Mouse (Mus musculus) forebrain, embryonic 13.5 days (tissue): Measurements from ENCODE around the gene Ptpn6. TPM values are rescaled to one million over a fixed set of nuclear protein-coding genes. Genes with fewer than 3 reads are reported as not detected.
"Not testable (repeated sequence)": the region's sequence is repeated elsewhere in the genome, so short reads cannot be mapped to it uniquely, and the experiment has no call there.

Experiments used
- ATAC-seq: fragments of 200-750 bp; cut with Nextera tagmentation; 2 replicates; pipeline ENCODE4 v1.8.0; 2017
- H3K27ac ChIP-seq: fragments of 300-500 bp; sonication (generic); 2 replicates; pipeline ENCODE4 v1.5.1; 2015; ENCODE audit warnings: inconsistent platforms, mild to moderate bottlenecking, moderate library complexity
- H3K27me3 ChIP-seq: fragments of 300-500 bp; sonication (generic); 2 replicates; pipeline ENCODE4 v1.6.1; 2015; ENCODE audit warnings: mild to moderate bottlenecking, inconsistent platforms
- H3K36me3 ChIP-seq: fragments of 300-500 bp; sonication (generic); 2 replicates; pipeline ENCODE4 v1.6.1; 2015; ENCODE audit warnings: mild to moderate bottlenecking, inconsistent platforms; ENCODE audit not compliant: poor library complexity, severe bottlenecking
- H3K4me1 ChIP-seq: fragments of 300-500 bp; sonication (generic); 2 replicates; pipeline ENCODE4 v1.6.1; 2015; ENCODE audit warnings: inconsistent platforms
- H3K4me2 ChIP-seq: fragments of 300-500 bp; sonication (generic); 2 replicates; pipeline ENCODE4 v1.6.1; 2015; ENCODE audit warnings: inconsistent platforms, mild to moderate bottlenecking, moderate library complexity
- H3K4me3 ChIP-seq: fragments of 300-500 bp; sonication (generic); 2 replicates; pipeline ENCODE4 v1.5.1; 2015; ENCODE audit warnings: mild to moderate bottlenecking, inconsistent platforms
- H3K9ac ChIP-seq: fragments of 300-500 bp; sonication (generic); 2 replicates; pipeline ENCODE4 v1.6.1; 2015; ENCODE audit warnings: mild to moderate bottlenecking, inconsistent platforms
- H3K9me3 ChIP-seq: fragments of 300-500 bp; sonication (generic); replicated peaks from 2 replicates; pipeline ENCODE4 v1.6.1; 2016; ENCODE audit warnings: inconsistent platforms
- WGBS: fragments of 180-500 bp; shearing (Covaris S2); methylation state at CpG from one replicate; pipeline ENCODE4 v1.1.7; 2015; 5-methylcytosine and 5-hydroxymethylcytosine counted together
- polyA plus RNA-seq: library from polyadenylated mRNA; unstranded; fragments of >200 nt; fragmentation: Nextera tagmentation; extraction: Ambion mirVana; gene quantifications from 2 replicates; pipeline ENCODE4 v1.2.1, GENCODE M21; 2015

Gene Ptpn6
- polyA plus RNA-seq, 1 experiment from 2014 or later = 3.8 TPM

DNA sequence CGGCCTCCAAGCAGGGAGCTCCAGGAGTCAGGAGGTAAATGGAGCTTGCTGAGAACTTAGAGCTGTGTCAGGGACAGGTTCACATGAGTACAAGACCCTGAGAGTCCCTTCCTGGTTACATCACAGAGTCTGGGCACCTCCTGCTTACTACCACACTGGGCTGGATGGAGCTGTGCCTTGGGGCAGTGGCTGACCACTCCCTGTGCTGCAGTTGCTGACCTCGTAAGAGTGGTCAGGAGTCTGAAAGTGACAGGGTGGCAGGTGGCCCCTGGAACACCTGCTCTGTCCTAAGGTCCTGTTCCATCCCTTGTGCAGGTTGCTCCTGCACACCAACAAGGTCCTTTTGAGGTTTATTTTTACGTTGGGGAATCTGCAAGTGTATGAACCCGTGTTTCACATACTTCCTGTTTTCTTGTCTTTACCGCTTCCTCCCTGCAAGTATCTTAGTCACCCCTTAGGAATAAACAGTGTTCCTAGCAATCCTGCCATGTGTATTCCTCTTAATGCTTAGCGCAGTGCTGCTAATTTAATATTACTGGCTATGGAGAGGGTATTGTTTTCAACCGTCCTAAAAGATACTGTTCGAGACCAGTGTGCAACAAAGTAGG, 50.3 kb downstream of the Ptpn6 start:
- H3K27ac ChIP-seq = no peak overlapping the region
- H3K9ac ChIP-seq = no peak overlapping the region
- H3K4me1 ChIP-seq = no peaks in the 10 kb centered on the region
- ATAC-seq = no peak
- no peaks in the 10 kb centered on the region for H3K27me3 ChIP-seq
- WGBS = 89% methylated on average over 8 of the region's 8 CpGs
- no peaks in the 10 kb centered on the region for H3K9me3 ChIP-seq
- no peak overlapping the region for H3K4me3 ChIP-seq
- H3K36me3 ChIP-seq = no peaks in the 10 kb centered on the region
- no peak overlapping the region for H3K4me2 ChIP-seq

DNA sequence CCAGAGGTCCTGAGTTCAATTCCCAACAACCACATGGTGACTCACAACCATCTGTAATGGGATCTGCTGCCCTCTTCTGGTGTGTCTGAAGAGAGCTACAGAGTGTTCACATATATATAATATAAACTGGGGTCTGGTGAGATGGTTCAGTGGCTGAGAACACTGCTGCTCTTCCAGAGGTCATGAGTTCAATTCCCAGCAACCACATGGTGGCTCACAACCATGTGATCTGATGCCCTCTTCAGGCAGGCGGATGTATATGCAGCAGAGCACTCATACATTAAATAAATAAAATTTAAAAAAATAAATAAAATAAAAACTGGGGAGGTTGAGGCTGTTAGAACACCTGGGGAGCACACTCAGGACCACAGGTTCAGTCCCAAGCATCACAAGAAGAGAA, 51.9 kb downstream of the Ptpn6 start:
- H3K4me1 ChIP-seq, ATAC-seq, H3K4me2 ChIP-seq, H3K4me3 ChIP-seq, H3K9me3 ChIP-seq, H3K27me3 ChIP-seq, H3K9ac ChIP-seq, H3K36me3 ChIP-seq, H3K27ac ChIP-seq: not testable (repeated sequence)
- WGBS = 84% methylated on average over 1 of the region's 1 CpGs

DNA sequence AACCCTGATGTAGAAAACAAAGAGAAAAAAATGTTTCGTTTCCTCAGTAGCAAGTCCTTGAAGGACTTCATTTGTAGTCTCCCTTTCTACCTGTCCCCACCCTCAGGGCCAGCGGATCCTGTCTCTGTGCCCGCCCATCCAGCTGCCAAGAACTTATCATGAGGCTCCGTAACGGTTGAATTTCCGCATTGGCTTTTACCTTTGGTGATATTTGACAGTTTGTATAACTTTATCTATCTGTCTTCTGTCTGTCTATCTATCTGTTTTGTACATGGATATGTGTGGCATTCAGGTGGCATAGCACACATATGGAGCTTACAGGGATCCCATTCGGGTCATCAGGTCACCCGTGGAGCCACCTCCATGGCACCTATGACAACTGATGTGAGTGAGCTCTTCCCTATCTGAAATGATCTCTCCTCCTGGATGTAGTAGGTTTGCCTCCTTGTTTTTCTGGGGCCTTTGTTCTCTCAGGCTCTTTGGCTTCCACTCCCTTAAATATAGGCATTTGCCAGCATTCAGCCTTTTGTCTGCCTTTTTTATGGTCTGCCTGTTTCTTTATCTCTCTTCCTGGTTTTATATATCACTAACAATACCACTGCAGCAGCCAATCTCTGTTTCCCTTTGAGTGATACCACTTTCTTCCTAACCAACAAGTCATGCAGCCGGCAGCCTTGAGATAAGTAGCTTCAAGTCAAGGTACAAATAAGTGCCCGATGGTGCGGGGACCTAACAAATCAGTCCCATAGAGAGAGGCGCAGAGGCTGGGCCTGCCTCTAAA, 52.7 kb downstream of the Ptpn6 start:
- H3K36me3 ChIP-seq = no peaks in the 10 kb centered on the region
- H3K27me3 ChIP-seq = no peaks in the 10 kb centered on the region
- H3K9me3 ChIP-seq = no peaks in the 10 kb centered on the region
- ATAC-seq = no peak
- H3K9ac ChIP-seq = no peak overlapping the region
- H3K4me1 ChIP-seq = no peaks in the 10 kb centered on the region
- H3K4me2 ChIP-seq = no peak overlapping the region
- 85% methylated on average over 12 of the region's 12 CpGs for WGBS
- no peak overlapping the region for H3K4me3 ChIP-seq
- no peak overlapping the region for H3K27ac ChIP-seq

DNA sequence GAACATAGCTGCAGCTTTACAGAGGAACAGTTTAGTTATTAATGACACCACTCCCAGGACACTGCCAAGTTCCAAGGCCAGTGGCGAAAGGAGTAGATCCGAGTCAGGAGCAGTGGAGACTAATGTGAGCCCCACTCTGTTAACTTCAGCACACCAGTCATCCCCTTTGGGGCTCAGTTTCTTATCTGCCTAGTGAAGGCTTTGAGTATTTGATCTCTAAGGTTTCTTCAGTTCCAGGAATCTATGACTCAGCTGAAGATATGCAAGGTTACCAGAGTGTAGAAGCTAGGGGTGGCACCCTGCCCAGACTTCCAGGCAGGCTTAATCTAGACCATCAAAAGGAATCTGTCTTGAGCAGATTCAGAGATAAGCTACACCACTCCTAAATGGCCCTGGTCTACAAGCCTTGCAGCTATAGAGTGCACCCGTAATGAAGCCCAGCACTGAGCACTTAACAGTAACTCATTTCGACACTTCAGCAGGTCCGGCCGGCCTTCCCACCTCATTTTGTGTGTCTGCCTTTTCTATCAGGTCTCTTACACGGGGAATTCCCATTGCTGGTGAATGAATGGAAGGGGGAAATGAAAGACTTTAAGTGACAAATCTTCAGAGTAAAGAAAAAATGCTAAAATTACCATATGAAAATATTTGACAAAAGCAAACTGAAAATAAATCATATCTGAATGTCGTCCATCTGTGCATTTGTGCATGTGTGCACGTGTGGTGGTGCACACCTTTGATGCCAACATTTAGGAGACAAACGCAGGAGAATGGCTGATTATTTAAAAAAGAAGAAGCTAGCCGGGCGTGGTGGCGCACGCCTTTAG, 54.7 kb downstream of the Ptpn6 start:
- no peak overlapping the region for H3K9ac ChIP-seq
- H3K4me3 ChIP-seq = no peak overlapping the region
- H3K4me2 ChIP-seq = no peak overlapping the region
- H3K27ac ChIP-seq = no peak overlapping the region
- WGBS = 91% methylated on average over 14 of the region's 14 CpGs
- H3K4me1 ChIP-seq = no peaks in the 10 kb centered on the region
- no peaks in the 10 kb centered on the region for H3K27me3 ChIP-seq
- no peak for ATAC-seq
- H3K36me3 ChIP-seq = no peaks in the 10 kb centered on the region
- no peaks in the 10 kb centered on the region for H3K9me3 ChIP-seq

DNA sequence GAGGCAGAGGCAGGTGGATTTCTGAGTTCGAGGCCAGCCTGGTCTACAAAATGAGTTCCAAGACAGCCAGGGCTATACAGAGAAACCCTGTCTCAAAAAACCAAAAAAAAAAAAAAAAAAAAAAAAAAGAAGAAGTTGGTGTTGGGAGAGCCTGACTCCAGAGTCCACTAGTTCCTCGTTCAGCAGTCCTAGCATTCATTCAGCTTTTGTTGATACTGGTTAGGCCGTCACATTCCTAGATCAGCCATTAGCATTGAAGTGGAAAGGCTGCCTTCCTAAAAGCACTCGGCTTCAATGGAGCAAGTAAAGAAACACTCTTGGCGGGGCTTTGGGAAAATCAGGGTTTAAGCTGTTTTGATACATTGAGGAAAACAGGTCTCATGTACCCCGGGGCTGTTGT, 56.2 kb downstream of the Ptpn6 start:
- not testable (repeated sequence) for H3K27ac ChIP-seq, H3K9ac ChIP-seq, H3K9me3 ChIP-seq, H3K4me3 ChIP-seq, H3K4me2 ChIP-seq, ATAC-seq, H3K27me3 ChIP-seq, H3K4me1 ChIP-seq, H3K36me3 ChIP-seq
- WGBS = 39% methylated on average over 6 of the region's 6 CpGs

DNA sequence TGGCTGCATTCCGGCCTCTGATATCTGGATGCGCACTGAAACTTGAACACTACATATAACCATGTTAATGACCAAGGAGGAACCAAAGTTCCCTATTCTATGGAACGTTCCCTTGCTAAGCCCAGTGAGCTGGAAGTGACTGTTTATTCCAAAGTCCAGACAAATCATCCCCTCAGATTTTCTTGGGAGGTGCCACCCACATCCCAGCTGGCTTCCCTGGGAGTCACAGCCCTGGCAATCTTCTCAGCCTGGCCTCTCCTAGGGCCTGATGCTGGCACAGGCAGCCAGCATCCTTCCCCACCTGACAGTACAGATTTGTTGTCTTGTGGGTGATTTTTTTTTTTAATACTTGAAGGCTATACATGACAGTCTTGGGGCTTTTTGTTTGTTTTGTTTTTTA, 59.0 kb downstream of the Ptpn6 start:
- H3K36me3 ChIP-seq = no peaks in the 10 kb centered on the region
- H3K4me3 ChIP-seq = no peak overlapping the region
- no peak overlapping the region for H3K9ac ChIP-seq
- no peaks in the 10 kb centered on the region for H3K4me1 ChIP-seq
- H3K4me2 ChIP-seq = no peak overlapping the region
- WGBS = 93% methylated on average over 3 of the region's 3 CpGs
- no peak overlapping the region for H3K27ac ChIP-seq
- no peaks in the 10 kb centered on the region for H3K9me3 ChIP-seq
- H3K27me3 ChIP-seq = no peaks in the 10 kb centered on the region
- ATAC-seq = no peak

DNA sequence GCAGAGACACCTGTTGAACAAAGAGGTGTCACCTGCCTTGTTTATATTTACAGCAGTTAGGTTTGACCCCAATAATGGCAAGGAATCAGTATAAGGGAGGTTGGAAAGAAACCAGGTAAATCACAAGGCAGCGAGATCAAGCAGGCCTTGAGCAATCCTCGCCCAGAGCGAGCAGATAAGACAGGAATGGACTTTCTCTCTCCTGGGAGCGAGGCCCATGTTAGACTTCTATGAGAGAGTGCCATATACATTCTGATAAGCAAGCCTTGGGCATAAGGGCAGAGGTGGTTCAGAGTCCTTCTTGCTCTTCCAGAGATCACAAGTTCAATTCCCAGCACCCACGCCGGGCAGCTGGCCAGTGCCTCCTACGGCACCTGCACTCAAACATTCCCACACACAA, 59.7 kb downstream of the Ptpn6 start:
- no peak overlapping the region for H3K4me2 ChIP-seq
- H3K27me3 ChIP-seq = no peaks in the 10 kb centered on the region
- no peak overlapping the region for H3K9ac ChIP-seq
- H3K4me1 ChIP-seq = no peaks in the 10 kb centered on the region
- no peaks in the 10 kb centered on the region for H3K9me3 ChIP-seq
- H3K4me3 ChIP-seq = no peak overlapping the region
- no peaks in the 10 kb centered on the region for H3K36me3 ChIP-seq
- H3K27ac ChIP-seq = no peak overlapping the region
- 96% methylated on average over 7 of the region's 7 CpGs for WGBS
- no peak for ATAC-seq

DNA sequence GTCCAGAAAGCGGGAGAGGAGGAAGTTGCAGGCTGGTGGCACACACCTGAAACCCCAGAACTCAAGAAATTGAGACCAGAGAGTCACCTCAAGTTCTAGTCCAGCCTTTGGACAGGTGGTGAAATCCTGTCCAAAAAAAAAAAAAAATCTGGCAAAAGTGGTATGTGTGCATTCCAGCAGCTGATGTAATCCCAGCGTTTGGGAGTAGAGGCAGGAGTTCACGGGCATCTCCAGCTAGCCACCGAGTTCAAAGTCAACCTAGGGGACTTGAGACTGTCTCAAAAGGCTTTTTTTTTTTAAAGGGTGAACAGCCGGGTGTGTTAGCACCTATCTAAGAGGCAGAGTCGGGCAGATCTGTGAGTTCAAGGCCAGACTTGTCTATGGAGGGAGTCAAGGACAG, 62.3 kb downstream of the Ptpn6 start:
- no peaks in the 10 kb centered on the region for H3K4me1 ChIP-seq
- H3K4me2 ChIP-seq = no peak overlapping the region
- H3K27ac ChIP-seq = no peak overlapping the region
- WGBS = 92% methylated on average over 6 of the region's 6 CpGs
- no peaks in the 10 kb centered on the region for H3K36me3 ChIP-seq
- no peak overlapping the region for H3K4me3 ChIP-seq
- no peaks in the 10 kb centered on the region for H3K9me3 ChIP-seq
- no peak for ATAC-seq
- H3K27me3 ChIP-seq = no peaks in the 10 kb centered on the region
- no peak overlapping the region for H3K9ac ChIP-seq

DNA sequence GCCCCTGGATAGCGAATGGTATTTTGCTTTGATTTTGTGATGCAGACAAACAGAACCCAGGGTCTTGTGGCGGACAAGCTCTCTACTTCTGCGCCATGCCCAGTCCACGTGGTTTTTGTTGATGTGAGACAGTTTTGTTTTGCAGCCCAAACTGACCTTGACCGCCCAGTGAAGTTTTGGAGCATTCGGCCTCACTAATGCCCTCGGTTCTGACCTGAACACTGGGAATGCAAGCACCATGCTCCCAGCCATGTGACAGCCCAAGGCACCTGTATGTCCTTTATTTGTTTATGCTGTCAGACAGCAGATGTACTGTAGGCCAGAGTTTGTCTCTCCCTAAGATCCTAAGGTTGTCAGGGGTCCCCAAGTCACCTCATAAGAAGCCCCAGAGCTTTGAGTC, 63.9 kb downstream of the Ptpn6 start:
- Histone ChIP-seq H3K4me1 (no peaks in the 10 kb centered on the region), H3K27ac (no peak overlapping the region), H3K4me3 (no peak overlapping the region), H3K36me3 (no peaks in the 10 kb centered on the region), H3K9me3 (no peaks in the 10 kb centered on the region), H3K9ac (no peak overlapping the region), H3K4me2 (no peak overlapping the region), H3K27me3 (no peaks in the 10 kb centered on the region)
- no peak for ATAC-seq
- WGBS = 94% methylated on average over 7 of the region's 7 CpGs

DNA sequence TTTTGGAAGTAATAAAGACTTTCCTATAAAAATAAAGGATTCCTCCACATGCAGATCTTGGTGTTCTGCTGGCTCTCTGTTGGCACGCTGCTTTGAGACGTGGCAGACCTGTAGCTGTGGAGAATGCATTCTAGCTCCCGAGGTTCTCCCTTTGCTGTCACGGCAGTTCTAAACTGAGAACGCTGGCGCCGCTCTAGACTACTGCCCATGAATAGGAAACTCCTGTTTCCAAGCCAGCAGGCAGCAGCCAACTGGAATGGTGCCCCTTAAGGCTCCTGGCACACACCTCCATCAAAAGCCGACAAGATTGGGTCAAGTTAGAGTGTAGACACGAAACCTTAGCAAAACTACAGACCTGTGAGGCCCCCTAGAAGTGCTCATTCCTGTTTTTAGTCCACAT, 64.9 kb downstream of the Ptpn6 start:
- no peak overlapping the region for H3K27ac ChIP-seq
- no peak overlapping the region for H3K4me3 ChIP-seq
- H3K4me1 ChIP-seq = no peaks in the 10 kb centered on the region
- no peaks in the 10 kb centered on the region for H3K27me3 ChIP-seq
- 91% methylated on average over 9 of the region's 9 CpGs for WGBS
- H3K36me3 ChIP-seq = no peaks in the 10 kb centered on the region
- no peak for ATAC-seq
- no peaks in the 10 kb centered on the region for H3K9me3 ChIP-seq
- no peak overlapping the region for H3K4me2 ChIP-seq
- H3K9ac ChIP-seq = no peak overlapping the region

DNA sequence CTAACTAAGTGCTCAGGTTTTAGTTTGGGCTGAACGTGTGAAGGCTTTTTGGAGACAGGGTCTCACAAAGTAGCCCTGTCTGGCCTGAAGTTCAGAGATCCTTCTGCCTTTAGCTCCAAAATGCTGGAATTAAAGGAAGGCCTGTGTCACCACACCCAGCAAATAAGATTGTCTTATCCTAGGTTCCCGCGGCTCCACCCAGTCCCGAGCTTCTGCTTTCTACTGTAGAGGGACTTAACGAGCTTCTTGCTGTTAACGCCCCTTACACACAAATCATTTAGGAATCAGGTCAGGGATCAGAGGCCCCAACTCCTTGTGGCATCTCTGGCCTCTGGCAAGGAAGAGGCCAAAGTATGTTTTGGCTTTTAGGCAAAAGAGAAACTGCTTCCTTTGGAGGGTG, 66.4 kb downstream of the Ptpn6 start:
- Histone ChIP-seq H3K27me3 (no peaks in the 10 kb centered on the region), H3K27ac (no peak overlapping the region), H3K4me2 (no peak overlapping the region), H3K4me1 (no peaks in the 10 kb centered on the region), H3K9me3 (no peaks in the 10 kb centered on the region), H3K9ac (no peak overlapping the region), H3K4me3 (no peak overlapping the region), H3K36me3 (no peaks in the 10 kb centered on the region)
- WGBS = 53% methylated on average over 6 of the region's 6 CpGs
- no peak for ATAC-seq
